Mouse (Mus musculus) cerebellum, adult 11 months (tissue): ENCODE results near the gene Plekho2.

Experiments
- DNase-seq: peaks from one replicate; pipeline ENCODE4 v3.0.0; 2022

The Plekho2 gene

DNA sequence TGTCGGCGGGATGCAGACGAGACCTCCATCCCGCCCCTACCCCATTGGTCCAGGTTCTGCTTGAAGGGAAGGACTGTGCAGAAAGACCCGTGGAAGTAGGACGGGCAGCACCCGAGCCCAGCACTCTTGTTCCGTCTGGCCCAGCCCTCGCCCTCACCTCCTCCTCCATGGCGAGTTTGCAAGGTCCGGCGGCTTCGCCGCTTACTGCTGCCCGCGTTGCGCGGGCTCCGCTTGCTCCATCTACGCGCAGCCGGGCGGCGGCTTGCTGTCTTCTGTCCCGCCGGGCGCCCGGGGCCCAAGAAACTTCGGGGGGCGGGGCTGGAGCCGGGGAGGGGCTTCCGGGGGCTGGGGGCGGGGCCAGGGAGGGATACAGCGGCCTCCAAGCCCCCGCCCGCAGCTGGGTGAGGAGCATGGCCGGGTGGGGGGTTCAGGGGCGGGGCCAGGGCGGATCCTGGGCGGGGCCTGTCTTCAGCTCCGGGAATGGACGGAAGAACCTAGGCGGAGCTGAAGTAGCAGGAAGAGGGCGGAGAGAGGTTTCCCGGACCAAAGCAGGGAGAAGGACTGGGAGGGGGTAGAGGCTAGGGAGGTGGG, at the start of gene Plekho2:
Gene Plekho2 (minus strand): TSS at position 260 of the 591 bp plus-strand sequence.
- DNase-seq, result peak; percentile 63

DNA sequence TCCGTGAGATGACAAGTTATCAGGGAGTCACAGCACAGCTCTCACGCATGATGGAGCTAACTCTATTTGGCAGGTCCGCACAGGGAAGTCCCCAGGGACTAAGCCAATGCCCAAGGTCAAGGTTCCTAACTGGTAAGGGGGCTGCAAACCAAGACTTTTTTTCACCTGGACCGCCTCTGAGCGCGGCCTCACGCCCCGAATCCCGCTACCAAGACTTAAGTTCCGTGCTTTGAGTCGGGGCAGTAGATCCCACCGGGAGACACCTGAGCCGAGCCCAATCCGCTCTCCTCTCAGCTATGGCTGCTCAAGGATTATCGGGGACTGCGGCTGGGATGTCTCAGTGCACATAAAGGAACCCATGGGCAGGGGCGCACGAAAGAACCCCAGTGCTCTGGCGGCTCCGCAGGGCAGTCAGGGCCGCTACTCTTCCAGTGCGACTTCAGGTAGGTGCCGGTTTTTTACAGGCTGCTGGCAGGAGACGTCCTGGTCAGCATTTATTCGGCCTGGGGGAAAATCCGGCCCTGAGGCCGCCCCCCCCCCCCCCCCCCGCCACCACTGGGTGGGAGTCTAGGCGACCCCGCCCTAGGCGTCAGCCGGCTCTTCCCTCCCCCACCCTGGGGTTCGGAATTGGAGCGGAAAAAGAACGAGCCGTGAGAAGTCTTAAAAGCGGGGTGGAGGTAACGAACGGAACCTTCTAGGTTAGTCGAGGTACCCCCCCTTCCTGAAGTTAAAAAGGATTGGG, 49.4 kb upstream of the Plekho2 start, which contains the start of gene Rbpms2:
Gene Rbpms2 (plus strand): TSS at position 624 of the 742 bp plus-strand sequence.
- no peak for DNase-seq

DNA sequence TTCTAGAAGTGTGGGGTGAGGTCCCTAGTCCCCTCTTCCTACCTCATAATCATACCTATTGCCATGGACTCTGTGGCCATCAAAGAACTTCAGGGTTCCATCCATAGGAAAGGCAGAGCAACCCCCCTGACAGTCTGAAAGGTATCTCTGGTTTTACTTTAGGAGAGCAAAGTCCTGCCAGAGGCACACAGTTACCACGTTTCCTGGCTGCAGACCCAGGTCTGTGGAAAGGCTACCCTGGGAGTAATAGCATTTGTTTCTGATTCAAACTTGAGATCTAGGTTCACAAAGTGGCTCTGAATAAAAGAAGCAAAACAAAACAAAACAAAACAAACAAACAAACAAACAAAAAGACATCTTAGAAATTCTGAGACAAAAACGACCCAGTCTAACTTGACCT, 44.4 kb upstream of the Plekho2 start:
- no peak for DNase-seq

DNA sequence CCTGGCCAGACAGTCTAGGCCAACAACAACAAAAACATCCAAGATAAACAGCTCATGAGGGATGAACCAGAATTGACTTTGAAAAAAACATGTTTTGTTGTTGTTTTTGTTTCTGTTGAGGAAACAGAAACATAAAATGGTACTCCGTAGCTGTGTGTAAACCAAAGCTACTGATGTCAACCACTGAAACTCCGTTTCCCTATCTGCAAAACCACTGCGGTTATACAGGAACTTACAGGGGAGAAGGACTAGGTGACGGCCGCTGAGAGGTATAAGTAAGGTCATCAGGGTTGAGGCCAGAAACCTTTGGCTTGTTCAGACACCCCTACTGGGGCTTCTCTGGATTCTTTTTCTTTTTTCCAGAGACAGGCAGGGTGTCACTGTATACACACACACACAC, 43.0 kb upstream of the Plekho2 start:
- DNase-seq, result no peak

DNA sequence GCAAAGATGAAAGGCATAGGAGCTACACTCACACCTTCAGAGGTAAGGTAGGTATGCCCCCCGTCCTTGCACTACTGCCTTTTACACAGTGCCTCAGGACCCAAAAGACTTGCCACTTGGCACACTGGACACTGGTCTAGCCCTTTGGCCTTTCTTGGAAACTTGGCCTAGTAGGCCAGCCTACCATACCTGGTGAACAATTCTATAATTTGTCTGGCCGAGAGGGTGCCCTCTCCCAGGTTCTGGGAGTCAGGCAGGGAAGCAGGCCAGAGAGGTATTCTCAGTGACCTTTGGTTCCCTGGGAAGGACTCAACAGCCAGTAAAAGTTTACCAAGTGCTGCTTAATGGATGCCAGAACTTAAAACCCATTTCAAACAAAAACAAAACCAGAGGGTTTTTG, 41.8 kb upstream of the Plekho2 start:
- no peak for DNase-seq

DNA sequence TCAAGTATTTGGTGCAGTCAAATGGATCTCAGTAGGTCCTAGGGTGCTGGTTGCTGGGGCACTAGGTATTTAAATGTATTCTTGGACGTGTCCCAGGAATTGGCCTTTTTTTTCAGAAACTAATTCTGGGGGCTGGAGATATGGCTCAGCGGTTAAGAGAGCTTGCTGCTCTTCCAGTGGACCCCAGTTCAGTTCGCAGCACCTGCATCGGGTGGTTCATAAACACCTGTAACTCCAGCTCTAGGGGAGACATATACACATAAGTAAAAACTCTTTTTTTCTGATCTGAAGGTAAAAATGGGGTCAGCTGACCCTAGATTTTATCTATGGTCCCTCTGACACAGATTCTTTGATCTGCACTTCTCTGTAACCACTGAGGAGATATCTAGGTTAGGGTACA, 41.4 kb upstream of the Plekho2 start:
- DNase-seq, result no peak

DNA sequence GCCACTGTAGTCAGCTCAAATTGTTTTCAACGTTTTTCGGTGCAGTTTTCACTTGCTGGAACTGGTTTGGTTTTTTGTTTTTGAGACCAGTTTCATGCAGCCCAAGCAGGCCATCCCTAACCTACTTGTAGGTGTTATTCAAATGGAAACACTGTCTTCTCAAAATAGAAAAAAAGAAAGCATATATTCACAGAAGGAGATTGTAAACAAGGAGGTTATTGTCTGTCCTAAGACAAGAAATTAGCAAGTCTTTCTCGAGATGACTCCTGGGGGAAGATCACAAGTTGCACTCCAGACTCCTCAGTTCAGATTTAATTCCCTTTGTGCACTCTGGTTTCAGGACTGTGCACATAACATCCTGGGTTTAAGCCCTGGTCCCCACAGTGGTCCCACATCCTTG, 39.5 kb upstream of the Plekho2 start:
- DNase-seq, result no peak

DNA sequence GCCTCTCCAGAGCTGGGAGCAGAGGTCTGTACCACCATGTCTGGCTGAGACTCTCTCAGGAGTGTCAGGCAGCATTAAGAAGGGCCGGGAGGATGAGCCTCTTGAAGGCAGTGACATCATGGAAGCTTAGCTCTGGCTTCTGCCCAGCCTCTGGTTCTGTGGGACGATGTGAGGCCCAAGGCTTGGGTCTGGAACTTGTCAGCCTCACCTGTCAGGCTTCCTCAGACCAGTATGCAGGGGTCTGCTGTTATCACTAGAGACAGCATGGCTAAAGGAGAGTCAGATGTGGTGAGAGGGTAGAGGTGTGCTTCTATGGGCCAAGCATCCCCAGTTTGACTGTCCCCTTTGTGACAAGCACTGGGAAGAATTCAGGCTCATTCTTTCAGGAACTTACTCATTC, 33.3 kb upstream of the Plekho2 start:
- no peak for DNase-seq

- DNase-seq, result no peak
Observed at GRCm38 (mm10) chr9:65611969-65612486, 32.2 kb upstream of the Plekho2 start.

DNA sequence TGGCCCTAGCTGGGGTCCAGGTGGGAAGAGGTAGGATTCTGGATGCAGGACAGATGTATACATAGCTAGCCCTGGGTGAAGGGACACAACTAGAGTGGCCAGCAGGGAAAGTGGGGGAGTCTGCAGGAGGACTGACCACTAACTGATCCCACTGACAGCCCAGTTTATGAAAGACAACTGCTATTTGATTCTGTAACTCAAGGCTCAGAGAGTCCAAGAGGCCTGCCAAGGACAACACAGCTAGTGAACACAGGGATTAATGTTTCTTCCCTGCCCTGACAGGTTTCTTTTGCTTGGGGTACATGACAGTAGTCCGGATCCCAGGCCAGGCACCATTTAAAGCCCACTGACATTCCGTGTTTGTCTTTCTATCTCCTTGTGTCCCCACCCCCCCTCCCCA, 27.3 kb upstream of the Plekho2 start:
- DNase-seq, result no peak

GRCm38 (mm10) chr9:65606321-65607109, 26.7 kb upstream of the Plekho2 start:
- no peak for DNase-seq

GRCm38 (mm10) chr9:65605471-65606136, 25.8 kb upstream of the Plekho2 start:
- peak; percentile 36 for DNase-seq

GRCm38 (mm10) chr9:65603401-65604102, 23.7 kb upstream of the Plekho2 start:
- DNase-seq, result no peak

DNA sequence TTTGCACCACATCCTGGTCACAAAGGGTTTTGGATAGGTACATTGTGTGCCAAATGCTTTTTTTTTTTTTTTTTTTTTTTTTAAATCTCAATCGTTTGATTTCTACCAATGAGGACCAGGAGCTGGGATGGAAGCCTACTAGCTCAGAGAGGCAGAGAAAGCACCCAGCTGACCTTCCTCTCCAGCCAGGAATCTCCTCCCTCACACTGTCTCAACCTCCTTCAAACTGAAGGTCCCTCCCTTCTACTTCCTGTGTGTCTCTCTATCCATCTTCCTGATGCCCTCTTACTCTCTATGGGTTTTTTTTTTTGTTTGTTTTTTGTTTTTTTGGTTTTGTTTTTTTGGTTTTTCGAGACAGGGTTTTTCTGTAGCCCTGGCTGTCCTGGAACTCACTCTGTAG, 21.1 kb upstream of the Plekho2 start:
- DNase-seq, result no peak

GRCm38 (mm10) chr9:65598765-65599249, 19.0 kb upstream of the Plekho2 start:
- no peak for DNase-seq

DNA sequence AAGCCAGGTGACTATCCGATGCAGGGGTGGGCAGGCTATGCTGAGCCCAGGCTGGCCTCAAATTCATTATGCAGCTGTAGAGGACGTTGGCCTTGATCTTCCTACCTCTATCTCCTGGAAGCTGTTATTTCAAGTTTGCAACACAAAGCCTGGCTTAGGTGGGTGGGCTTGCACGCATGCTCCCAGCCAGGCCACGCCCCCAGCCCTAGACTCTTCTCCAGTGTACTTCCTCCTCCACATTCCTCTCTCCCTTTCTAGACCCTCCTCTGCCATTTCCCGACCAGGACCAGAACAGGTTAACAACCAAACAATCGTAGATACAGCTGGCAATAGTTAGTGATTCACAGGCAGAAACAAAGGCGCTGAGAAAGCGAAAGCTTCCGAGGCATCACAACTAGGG, 13.8 kb upstream of the Plekho2 start:
- no peak for DNase-seq

GRCm38 (mm10) chr9:65592721-65593120, 12.9 kb upstream of the Plekho2 start:
- DNase-seq, result no peak

DNA sequence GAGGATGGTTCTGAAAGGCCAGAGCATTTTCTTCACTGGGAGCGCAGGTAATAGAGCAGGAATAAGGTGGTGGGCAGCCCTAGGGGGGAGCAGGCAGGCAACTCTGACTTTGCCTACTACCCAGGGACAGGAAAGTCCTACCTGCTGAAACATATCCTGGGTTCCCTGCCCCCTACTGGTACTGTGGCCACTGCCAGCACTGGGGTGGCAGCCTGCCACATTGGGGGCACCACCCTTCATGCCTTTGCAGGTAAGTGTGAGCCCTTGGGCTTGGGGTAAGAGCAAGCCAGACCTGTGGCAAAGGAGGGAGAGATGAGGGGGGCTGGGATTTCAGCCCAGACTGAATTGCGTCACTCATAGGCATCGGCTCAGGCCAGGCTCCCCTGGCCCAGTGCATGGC, 9.3 kb upstream of the Plekho2 start:
- no peak for DNase-seq

- no peak for DNase-seq
Observed at GRCm38 (mm10) chr9:65587573-65588358, 7.9 kb upstream of the Plekho2 start.

DNA sequence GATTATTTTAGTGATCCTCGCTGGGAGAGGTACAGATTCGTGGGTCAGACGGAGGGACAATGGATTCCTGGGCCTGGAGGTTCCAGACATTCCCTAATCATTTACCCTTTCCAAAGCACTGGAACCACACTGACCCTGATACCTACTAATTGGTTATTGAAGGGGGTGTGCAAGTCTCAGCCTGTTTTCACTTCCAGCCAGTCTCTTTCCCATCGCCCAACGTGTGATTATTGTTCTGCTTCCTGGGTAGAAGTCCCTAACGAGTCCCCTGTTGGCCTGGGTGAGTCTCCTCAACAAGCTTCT, 7.4 kb upstream of the Plekho2 start:
- DNase-seq, result no peak

- DNase-seq, result peak; percentile 16
Observed at GRCm38 (mm10) chr9:65586406-65587269, 6.8 kb upstream of the Plekho2 start, which contains the start of gene Pif1. TSS of gene Pif1 (plus strand) at chr9:65587160.
